Mouse (Mus musculus): ENCODE data around the gene Chst4. TPM values are rescaled to one million over a fixed set of nuclear protein-coding genes. Genes with fewer than 3 reads are reported as not detected.
A peak's percentile ranks its signal among the peaks of the same experiment; 100 is the strongest.

Chst4 gene
- polyA plus RNA-seq (2015; fragmentation: Nextera tagmentation; extraction: Ambion mirVana): 5.5 and 6.2 TPM in 2 replicates

DNA sequence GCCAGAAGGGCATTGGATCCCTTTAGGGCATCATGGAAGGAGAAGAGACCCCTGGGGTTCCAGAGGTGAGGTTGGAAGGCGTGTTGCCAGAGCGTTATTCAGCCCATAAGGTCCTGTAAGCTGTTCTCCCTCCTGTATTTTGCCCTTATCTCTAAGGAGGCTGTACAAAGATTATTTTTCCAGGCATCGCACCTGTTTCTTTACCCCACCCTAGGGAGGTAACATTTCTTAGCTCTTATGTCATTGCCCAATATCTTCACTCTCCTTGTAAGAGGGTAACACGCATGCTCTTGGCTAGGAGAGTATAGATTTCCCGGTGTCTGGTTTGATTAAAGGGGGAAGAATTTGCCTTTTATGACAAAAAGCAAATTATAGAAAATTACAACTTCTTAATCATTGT, at the start of gene Chst4:
Gene Chst4 (minus strand): TSS at position 82 of the 400 bp plus-strand sequence.
- peak; percentile 83 for ATAC-seq
- no peaks in the 10 kb centered on the region for H3K36me3 ChIP-seq (ENCODE audit: control insufficient read depth, insufficient read depth)
- 36% methylated on average over 5 of the region's 5 CpGs for WGBS
- no peak for TF ChIP-seq CTCF (IDR thresholded peaks at IDR 0.05; ENCODE audit: low read depth)
- peaks cover 3% of the 10 kb centered on the region; the same call in 1 of the 2 replicates for H3K4me1 ChIP-seq (replicated peaks; ENCODE audit: control insufficient read depth, insufficient read depth, low read length)
- no peak within 1 kb of the TSS; the same call in 1 of the 2 replicates for H3K4me2 ChIP-seq (replicated peaks; ENCODE audit: low read depth)
- H3K9me3 ChIP-seq (ENCODE audit: control insufficient read depth): peaks cover 3% of the 10 kb centered on the region; the same call in 1 of the 2 replicates
- H3K9ac ChIP-seq (ENCODE audit: low read depth, low read length): no peak within 1 kb of the TSS
- H3K4me3 ChIP-seq (ENCODE audit: low read depth, low read length): no peak within 1 kb of the TSS
- 0 out of 2 replicates have a peak within 1 kb of the TSS, but pooled peaks have one; percentile 15 for H3K27ac ChIP-seq (ENCODE audit: low read depth, low read length)
- H3K27me3 ChIP-seq (replicated peaks; ENCODE audit: control insufficient read depth, insufficient read depth, low read length): no peaks in the 10 kb centered on the region

DNA sequence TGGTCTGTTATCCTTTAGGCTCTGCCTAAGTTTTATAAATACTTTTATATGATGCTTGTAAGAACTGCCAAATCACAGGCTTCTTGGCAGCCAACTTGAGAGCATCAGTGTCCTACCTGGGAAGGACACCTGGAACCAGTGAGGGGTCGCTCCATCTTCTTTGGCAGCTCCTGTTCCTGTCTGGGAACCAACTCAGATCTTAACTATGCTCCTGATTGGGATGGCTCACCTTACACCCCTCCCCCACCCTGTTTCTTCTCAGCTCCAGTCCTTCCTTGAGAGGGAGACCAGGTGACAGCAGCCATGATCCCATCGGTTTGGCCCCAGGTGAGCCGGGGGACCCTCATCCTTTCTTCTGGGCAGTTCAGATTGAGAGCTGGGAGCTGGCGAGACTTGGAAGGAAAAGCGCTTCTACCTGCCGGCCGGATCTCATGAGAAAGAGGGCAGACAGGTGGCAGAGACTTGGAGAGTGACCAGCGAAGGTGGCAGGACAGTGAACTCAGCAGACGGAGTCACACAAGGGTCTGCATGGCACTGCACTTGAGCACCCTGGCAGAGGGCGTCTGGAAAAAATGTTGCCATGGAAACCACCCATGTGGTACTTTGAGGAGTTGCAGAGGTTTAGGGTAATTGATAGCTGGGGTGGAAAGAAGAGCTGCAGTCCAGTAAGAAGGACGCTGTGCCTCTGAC, 43.0 kb upstream of the Chst4 start:
- Histone ChIP-seq H3K4me3 (ENCODE audit: low read depth, low read length) (no peak overlapping the region), H3K4me2 (replicated peaks; ENCODE audit: low read depth) (no peak overlapping the region), H3K9me3 (ENCODE audit: control insufficient read depth) (no peaks in the 10 kb centered on the region), H3K36me3 (ENCODE audit: control insufficient read depth, insufficient read depth) (peaks cover 20% of the 10 kb centered on the region), H3K9ac (ENCODE audit: low read depth, low read length) (no peak overlapping the region), H3K27me3 (replicated peaks; ENCODE audit: control insufficient read depth, insufficient read depth, low read length) (no peaks in the 10 kb centered on the region), H3K4me1 (replicated peaks; ENCODE audit: control insufficient read depth, insufficient read depth, low read length) (no peaks in the 10 kb centered on the region), H3K27ac (ENCODE audit: low read depth, low read length) (no peak overlapping the region)
- WGBS: 82% methylated on average over 11 of the region's 11 CpGs
- no peak for TF ChIP-seq CTCF (IDR thresholded peaks at IDR 0.05; ENCODE audit: low read depth)
- no peak for ATAC-seq

DNA sequence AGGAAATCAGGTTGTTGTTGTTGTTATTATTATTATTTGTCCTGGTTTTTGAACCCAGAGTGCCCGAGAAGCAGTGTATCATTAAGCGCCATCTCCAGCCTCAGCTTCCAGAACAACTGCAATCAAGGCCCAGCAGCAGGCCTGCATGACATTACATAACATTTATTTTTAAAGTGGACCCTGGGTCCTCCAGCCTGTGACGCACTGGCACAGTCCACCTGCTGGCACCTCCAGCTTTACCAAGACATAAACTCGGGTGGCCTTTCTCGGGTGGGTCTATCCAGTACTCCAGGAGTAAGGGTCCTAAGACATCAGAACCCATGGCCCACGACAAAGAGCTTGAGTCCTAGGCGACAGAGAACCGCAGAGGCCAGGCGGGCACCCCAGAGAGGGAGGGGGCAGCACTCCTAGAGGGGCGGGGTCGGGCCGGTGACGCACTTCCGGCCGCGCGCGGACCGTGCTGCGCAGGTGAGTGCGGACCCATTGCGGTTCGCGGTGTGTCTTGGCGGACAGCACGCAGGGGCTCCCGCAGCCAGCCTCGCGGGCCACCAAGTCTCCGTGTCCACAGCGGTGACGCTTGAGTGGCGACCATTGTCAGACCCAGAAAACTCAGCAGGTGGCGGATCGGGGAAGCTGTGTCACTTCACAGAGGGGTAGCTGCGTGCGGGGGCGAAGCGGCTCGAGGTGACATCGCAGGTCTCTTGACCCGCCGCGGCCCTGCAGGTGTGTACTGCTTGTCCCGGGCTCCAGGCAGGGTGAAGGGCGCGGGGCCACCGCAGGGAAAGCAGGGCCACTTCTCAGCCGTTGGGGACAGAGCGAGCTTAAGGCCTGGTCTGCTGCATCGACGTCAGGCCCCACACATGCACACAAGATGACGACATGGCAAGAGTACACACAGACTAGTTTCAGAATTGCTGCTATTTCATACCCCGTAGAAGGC, 40.0 kb upstream of the Chst4 start, which contains the start of gene Zfp612:
Gene Zfp612 (plus strand): TSS at position 465 of the 940 bp plus-strand sequence.
- peak; percentile 92 for ATAC-seq
- H3K27me3 ChIP-seq (replicated peaks; ENCODE audit: control insufficient read depth, insufficient read depth, low read length): no peaks in the 10 kb centered on the region
- H3K27ac ChIP-seq (ENCODE audit: low read depth, low read length): no peak within 1 kb of the TSS
- 6% methylated on average over 53 of the region's 54 CpGs for WGBS
- H3K4me3 ChIP-seq (ENCODE audit: low read depth, low read length): peak within 1 kb of the TSS; percentile 43
- H3K4me2 ChIP-seq (replicated peaks; ENCODE audit: low read depth): peak within 1 kb of the TSS; percentile 84
- no peaks in the 10 kb centered on the region for H3K9me3 ChIP-seq (ENCODE audit: control insufficient read depth)
- no peaks in the 10 kb centered on the region for H3K4me1 ChIP-seq (replicated peaks; ENCODE audit: control insufficient read depth, insufficient read depth, low read length)
- peaks cover 13% of the 10 kb centered on the region for H3K36me3 ChIP-seq (ENCODE audit: control insufficient read depth, insufficient read depth)
- no peak for TF ChIP-seq CTCF (IDR thresholded peaks at IDR 0.05; ENCODE audit: low read depth)
- H3K9ac ChIP-seq (ENCODE audit: low read depth, low read length): peak within 1 kb of the TSS; percentile 46; the same call in 1 of the 2 replicates

DNA sequence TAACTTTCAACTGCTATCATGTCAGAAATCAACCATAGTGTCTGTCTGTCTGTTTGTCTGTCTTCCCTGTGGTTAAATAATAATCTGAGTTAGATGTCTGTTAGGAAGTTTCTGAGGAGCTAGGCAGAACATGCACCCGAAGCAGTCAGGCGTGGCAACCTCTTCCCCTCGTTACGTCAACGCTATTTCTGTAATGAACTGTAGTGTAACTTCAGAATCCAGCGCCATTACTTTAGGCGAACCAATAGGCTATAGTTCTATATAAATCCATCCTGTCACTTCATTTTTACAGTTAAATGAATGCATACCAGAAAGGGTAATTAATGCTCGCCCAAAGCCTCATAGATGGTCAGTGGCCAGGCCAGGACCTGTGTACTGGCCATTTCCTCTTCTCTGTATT, 35.0 kb upstream of the Chst4 start:
- Histone ChIP-seq H3K36me3 (ENCODE audit: control insufficient read depth, insufficient read depth) (no peaks in the 10 kb centered on the region), H3K4me1 (replicated peaks; ENCODE audit: control insufficient read depth, insufficient read depth, low read length) (no peaks in the 10 kb centered on the region), H3K27ac (ENCODE audit: low read depth, low read length) (no peak overlapping the region), H3K9me3 (ENCODE audit: control insufficient read depth) (no peaks in the 10 kb centered on the region), H3K4me3 (ENCODE audit: low read depth, low read length) (no peak overlapping the region), H3K27me3 (replicated peaks; ENCODE audit: control insufficient read depth, insufficient read depth, low read length) (no peaks in the 10 kb centered on the region; the same call in 1 of the 2 replicates), H3K9ac (ENCODE audit: low read depth, low read length) (no peak overlapping the region), H3K4me2 (replicated peaks; ENCODE audit: low read depth) (no peak overlapping the region)
- ATAC-seq: no peak
- TF ChIP-seq CTCF (IDR thresholded peaks at IDR 0.05; ENCODE audit: low read depth): no peak
- 82% methylated on average over 8 of the region's 8 CpGs for WGBS

DNA sequence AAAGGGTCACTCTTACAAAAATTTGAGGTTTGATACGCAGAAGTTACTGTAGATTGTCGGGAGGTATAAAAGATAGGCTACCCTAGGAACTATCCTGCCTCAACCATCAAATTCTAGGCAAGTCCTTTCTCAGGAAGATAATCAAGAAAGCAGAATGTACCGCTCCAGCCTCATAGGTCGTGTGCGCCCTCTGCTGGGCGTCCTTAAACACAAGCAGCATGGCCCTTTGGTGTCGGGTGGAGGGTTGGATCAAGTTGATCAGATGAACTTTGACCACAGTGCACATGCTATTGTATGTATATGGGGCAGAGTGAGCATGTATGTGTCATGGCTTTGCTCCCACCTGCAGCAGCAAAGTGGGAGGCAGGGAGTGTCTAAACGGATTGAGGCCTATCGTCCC, 32.1 kb upstream of the Chst4 start:
- H3K9ac ChIP-seq (ENCODE audit: low read depth, low read length): no peak overlapping the region
- H3K4me1 ChIP-seq (replicated peaks; ENCODE audit: control insufficient read depth, insufficient read depth, low read length): no peaks in the 10 kb centered on the region
- no peaks in the 10 kb centered on the region for H3K36me3 ChIP-seq (ENCODE audit: control insufficient read depth, insufficient read depth)
- H3K9me3 ChIP-seq (ENCODE audit: control insufficient read depth): no peaks in the 10 kb centered on the region
- H3K27ac ChIP-seq (ENCODE audit: low read depth, low read length): no peak overlapping the region
- no peak overlapping the region for H3K4me3 ChIP-seq (ENCODE audit: low read depth, low read length)
- no peaks in the 10 kb centered on the region; the same call in 1 of the 2 replicates for H3K27me3 ChIP-seq (replicated peaks; ENCODE audit: control insufficient read depth, insufficient read depth, low read length)
- H3K4me2 ChIP-seq (replicated peaks; ENCODE audit: low read depth): no peak overlapping the region
- ATAC-seq: peak; percentile 64
- 13% methylated on average over 9 of the region's 9 CpGs for WGBS
- TF ChIP-seq CTCF (IDR thresholded peaks at IDR 0.05; ENCODE audit: low read depth): peak; percentile 99

DNA sequence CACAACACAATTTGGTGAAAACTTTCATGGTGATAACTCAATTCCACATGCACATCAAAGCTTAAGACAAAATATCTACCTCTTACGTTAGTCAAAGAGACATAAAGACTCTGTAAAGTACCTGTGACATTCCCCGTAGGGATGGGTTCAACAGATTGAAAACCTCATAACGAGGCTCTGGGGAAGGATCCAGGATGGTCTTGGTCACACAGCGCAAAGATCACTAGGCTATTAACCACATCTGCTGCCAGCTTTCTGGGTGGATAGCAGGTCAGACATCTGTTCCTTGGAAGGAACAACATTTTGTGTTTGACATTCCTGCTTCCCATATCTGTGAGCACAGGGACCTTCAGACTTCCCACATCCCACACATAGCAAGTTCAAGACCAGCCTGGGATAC, 30.2 kb upstream of the Chst4 start:
- TF ChIP-seq CTCF (IDR thresholded peaks at IDR 0.05; ENCODE audit: low read depth): no peak
- H3K9ac ChIP-seq (ENCODE audit: low read depth, low read length): no peak overlapping the region
- no peak overlapping the region for H3K4me2 ChIP-seq (replicated peaks; ENCODE audit: low read depth)
- no peak overlapping the region for H3K4me3 ChIP-seq (ENCODE audit: low read depth, low read length)
- WGBS: 90% methylated on average over 4 of the region's 4 CpGs
- no peaks in the 10 kb centered on the region for H3K9me3 ChIP-seq (ENCODE audit: control insufficient read depth)
- H3K4me1 ChIP-seq (replicated peaks; ENCODE audit: control insufficient read depth, insufficient read depth, low read length): no peaks in the 10 kb centered on the region
- ATAC-seq: no peak
- no peaks in the 10 kb centered on the region for H3K36me3 ChIP-seq (ENCODE audit: control insufficient read depth, insufficient read depth)
- H3K27me3 ChIP-seq (replicated peaks; ENCODE audit: control insufficient read depth, insufficient read depth, low read length): no peaks in the 10 kb centered on the region; the same call in 1 of the 2 replicates
- no peak overlapping the region for H3K27ac ChIP-seq (ENCODE audit: low read depth, low read length)

Measured in intestine, postnatal 0 days (tissue).